Mouse (Mus musculus) limb, embryonic 13.5 days (tissue): ENCODE data around the gene St7l. TPM values are rescaled to one million over a fixed set of nuclear protein-coding genes. Genes with fewer than 3 reads are reported as not detected.

Experiments
- ATAC-seq: fragments of 200-750 bp; cut with Nextera tagmentation; 2 replicates; pipeline ENCODE4 v1.8.0; 2017; ENCODE audit warnings: low read depth, moderate number of reproducible peaks, moderate TSS enrichment; ENCODE audit not compliant: low FRiP score
- H3K27ac ChIP-seq: fragments of 300-500 bp; sonication (generic); 2 replicates; pipeline ENCODE4 v1.5.1; 2015; ENCODE audit warnings: inconsistent platforms, mild to moderate bottlenecking, moderate library complexity
- H3K27me3 ChIP-seq: fragments of 300-500 bp; sonication (generic); 2 replicates; pipeline ENCODE4 v1.6.1; 2015; ENCODE audit warnings: mild to moderate bottlenecking, inconsistent platforms
- H3K36me3 ChIP-seq: fragments of 300-500 bp; sonication (generic); 2 replicates; pipeline ENCODE4 v1.6.1; 2015; ENCODE audit warnings: inconsistent platforms, mild to moderate bottlenecking, moderate library complexity
- H3K4me1 ChIP-seq: fragments of 300-500 bp; sonication (generic); 2 replicates; pipeline ENCODE4 v1.6.1; 2015; ENCODE audit warnings: inconsistent platforms
- H3K4me2 ChIP-seq: fragments of 300-500 bp; sonication (generic); replicated peaks from 2 replicates; pipeline ENCODE4 v1.6.1; 2015; ENCODE audit warnings: inconsistent platforms, mild to moderate bottlenecking, moderate library complexity
- H3K4me3 ChIP-seq: fragments of 300-500 bp; sonication (generic); 2 replicates; pipeline ENCODE4 v1.5.1; 2015; ENCODE audit warnings: moderate library complexity, mild to moderate bottlenecking, inconsistent platforms
- H3K9ac ChIP-seq: fragments of 300-500 bp; sonication (generic); 2 replicates; pipeline ENCODE4 v1.6.1; 2015; ENCODE audit warnings: mild to moderate bottlenecking, inconsistent platforms
- H3K9me3 ChIP-seq: fragments of 300-500 bp; sonication (generic); 2 replicates; pipeline ENCODE4 v1.6.1; 2016; ENCODE audit warnings: inconsistent platforms
- WGBS: fragments of 180-500 bp; shearing (Covaris S2); methylation state at CpG from one replicate; pipeline ENCODE4 v1.1.7; 2015; 5-methylcytosine and 5-hydroxymethylcytosine counted together
- polyA plus RNA-seq: library from polyadenylated mRNA; unstranded; fragments of >200 nt; fragmentation: Nextera tagmentation; extraction: Ambion mirVana; gene quantifications from 2 replicates; pipeline ENCODE4 v1.2.1, GENCODE M21; 2015

Gene St7l
- polyA plus RNA-seq = 40.1 and 41.0 TPM in 2 replicates

- H3K36me3 ChIP-seq = peaks cover 5% of the 10 kb centered on the region
- ATAC-seq = peak; percentile 94
- under 1% methylated on average over 43 of the region's 43 CpGs for WGBS
- peak within 1 kb of the TSS; percentile 95 for H3K4me3 ChIP-seq
- H3K9ac ChIP-seq = peak within 1 kb of the TSS; percentile 92
- peak within 1 kb of the TSS; percentile 82 for H3K4me2 ChIP-seq
- H3K4me1 ChIP-seq = peaks cover 34% of the 10 kb centered on the region
- no peaks in the 10 kb centered on the region for H3K9me3 ChIP-seq
- H3K27me3 ChIP-seq = no peaks in the 10 kb centered on the region
- peak within 1 kb of the TSS; percentile 98 for H3K27ac ChIP-seq
Measured at GRCm38 (mm10) chr3:104863786-104864650, at the start of gene St7l, which contains the start of gene Capza1. Gene St7l, plus strand, starts transcription at chr3:104864005. Gene Capza1, minus strand, starts transcription at chr3:104864505.

- no peaks in the 10 kb centered on the region for H3K9me3 ChIP-seq
- no peak overlapping the region for H3K27ac ChIP-seq
- no peaks in the 10 kb centered on the region for H3K27me3 ChIP-seq
- WGBS = 100% methylated on average over 1 of the region's 1 CpGs
- H3K36me3 ChIP-seq = peaks cover 10% of the 10 kb centered on the region; the same call in 1 of the 2 replicates
- H3K4me3 ChIP-seq = no peak overlapping the region
- ATAC-seq = no peak
- no peak overlapping the region for H3K4me2 ChIP-seq
- H3K9ac ChIP-seq = no peak overlapping the region
- peaks cover 28% of the 10 kb centered on the region for H3K4me1 ChIP-seq
Measured at GRCm38 (mm10) chr3:104814746-104815145, 49.1 kb upstream of the St7l start.

GRCm38 (mm10) chr3:104815346-104815745 is 48.5 kb upstream of the St7l start:
- Histone ChIP-seq H3K9me3 (no peaks in the 10 kb centered on the region), H3K27ac (no peak overlapping the region), H3K4me2 (no peak overlapping the region; the same call in 1 of the 2 replicates), H3K9ac (no peak overlapping the region), H3K4me3 (no peak overlapping the region), H3K27me3 (no peaks in the 10 kb centered on the region), H3K36me3 (peaks cover 10% of the 10 kb centered on the region; the same call in 1 of the 2 replicates), H3K4me1 (peaks cover 28% of the 10 kb centered on the region)
- 80% methylated on average over 2 of the region's 2 CpGs for WGBS
- no peak for ATAC-seq

- no peak overlapping the region for H3K4me3 ChIP-seq
- peaks cover 28% of the 10 kb centered on the region for H3K4me1 ChIP-seq
- no peaks in the 10 kb centered on the region for H3K9me3 ChIP-seq
- H3K9ac ChIP-seq = no peak overlapping the region
- no peak overlapping the region for H3K27ac ChIP-seq
- 92% methylated on average over 7 of the region's 7 CpGs for WGBS
- H3K4me2 ChIP-seq = peak overlapping the region; percentile 79
- ATAC-seq = no peak
- peaks cover 18% of the 10 kb centered on the region; the same call in 1 of the 2 replicates for H3K36me3 ChIP-seq
- H3K27me3 ChIP-seq = no peaks in the 10 kb centered on the region
Measured at GRCm38 (mm10) chr3:104816130-104816529, 47.7 kb upstream of the St7l start.

- H3K4me3 ChIP-seq = peak overlapping the region; percentile 91
- H3K36me3 ChIP-seq = peaks cover 26% of the 10 kb centered on the region
- H3K27ac ChIP-seq = peak overlapping the region; percentile 97
- peak overlapping the region; percentile 79 for H3K4me2 ChIP-seq
- peak; percentile 70 for ATAC-seq
- H3K4me1 ChIP-seq = peaks cover 28% of the 10 kb centered on the region
- H3K9ac ChIP-seq = peak overlapping the region; percentile 97
- H3K27me3 ChIP-seq = no peaks in the 10 kb centered on the region
- WGBS = under 1% methylated on average over 46 of the region's 46 CpGs
- no peaks in the 10 kb centered on the region for H3K9me3 ChIP-seq
Measured at GRCm38 (mm10) chr3:104817481-104817990, 46.3 kb upstream of the St7l start.

GRCm38 (mm10) chr3:104817991-104818748 is 45.6 kb upstream of the St7l start, which contains the start of gene Mov10:
Gene Mov10, minus strand, starts transcription at chr3:104818563.
- H3K9ac ChIP-seq = peak within 1 kb of the TSS; percentile 97
- peak within 1 kb of the TSS; percentile 91 for H3K4me3 ChIP-seq
- peaks cover 27% of the 10 kb centered on the region for H3K36me3 ChIP-seq
- H3K4me2 ChIP-seq = peak within 1 kb of the TSS; percentile 79
- ATAC-seq = peak; percentile 78
- under 1% methylated on average over 39 of the region's 40 CpGs for WGBS
- no peaks in the 10 kb centered on the region for H3K9me3 ChIP-seq
- H3K27me3 ChIP-seq = no peaks in the 10 kb centered on the region
- H3K27ac ChIP-seq = peak within 1 kb of the TSS; percentile 97
- H3K4me1 ChIP-seq = peaks cover 28% of the 10 kb centered on the region

GRCm38 (mm10) chr3:104818749-104819134 is 45.1 kb upstream of the St7l start:
- peaks cover 22% of the 10 kb centered on the region for H3K36me3 ChIP-seq
- no peaks in the 10 kb centered on the region for H3K9me3 ChIP-seq
- H3K4me3 ChIP-seq = peak overlapping the region; percentile 91
- peaks cover 28% of the 10 kb centered on the region for H3K4me1 ChIP-seq
- no peaks in the 10 kb centered on the region for H3K27me3 ChIP-seq
- H3K4me2 ChIP-seq = peak overlapping the region; percentile 79
- H3K27ac ChIP-seq = peak overlapping the region; percentile 97
- peak overlapping the region; percentile 97 for H3K9ac ChIP-seq
- no peak for ATAC-seq
- WGBS = under 1% methylated on average over 3 of the region's 3 CpGs

GRCm38 (mm10) chr3:104820426-104820825 is 43.4 kb upstream of the St7l start:
- no peaks in the 10 kb centered on the region for H3K27me3 ChIP-seq
- no peak for ATAC-seq
- H3K4me2 ChIP-seq = no peak overlapping the region
- H3K4me3 ChIP-seq = no peak overlapping the region
- H3K27ac ChIP-seq = no peak overlapping the region
- H3K9ac ChIP-seq = no peak overlapping the region
- peaks cover 23% of the 10 kb centered on the region for H3K36me3 ChIP-seq
- WGBS = 52% methylated on average over 1 of the region's 1 CpGs
- no peaks in the 10 kb centered on the region for H3K9me3 ChIP-seq
- H3K4me1 ChIP-seq = peaks cover 26% of the 10 kb centered on the region

GRCm38 (mm10) chr3:104822413-104822812 is 41.4 kb upstream of the St7l start:
- no peaks in the 10 kb centered on the region for H3K9me3 ChIP-seq
- peaks cover 11% of the 10 kb centered on the region for H3K4me1 ChIP-seq
- ATAC-seq = no peak
- no peak overlapping the region for H3K27ac ChIP-seq
- H3K27me3 ChIP-seq = no peaks in the 10 kb centered on the region
- peaks cover 36% of the 10 kb centered on the region for H3K36me3 ChIP-seq
- H3K9ac ChIP-seq = no peak overlapping the region
- 88% methylated on average over 3 of the region's 3 CpGs for WGBS
- H3K4me2 ChIP-seq = no peak overlapping the region
- no peak overlapping the region for H3K4me3 ChIP-seq

GRCm38 (mm10) chr3:104835797-104836196 is 28.0 kb upstream of the St7l start:
- ATAC-seq = no peak
- H3K27ac ChIP-seq = no peak overlapping the region
- no peaks in the 10 kb centered on the region for H3K4me1 ChIP-seq
- H3K27me3 ChIP-seq = no peaks in the 10 kb centered on the region
- H3K4me3 ChIP-seq = no peak overlapping the region
- no peaks in the 10 kb centered on the region for H3K9me3 ChIP-seq
- H3K4me2 ChIP-seq = no peak overlapping the region
- 96% methylated on average over 3 of the region's 3 CpGs for WGBS
- H3K36me3 ChIP-seq = peaks cover 63% of the 10 kb centered on the region
- no peak overlapping the region for H3K9ac ChIP-seq

- Histone ChIP-seq H3K9ac (no peak overlapping the region), H3K27ac (no peak overlapping the region), H3K9me3 (no peaks in the 10 kb centered on the region), H3K36me3 (peaks cover 76% of the 10 kb centered on the region), H3K4me1 (no peaks in the 10 kb centered on the region), H3K4me2 (no peak overlapping the region), H3K4me3 (no peak overlapping the region), H3K27me3 (no peaks in the 10 kb centered on the region)
- no peak for ATAC-seq
- WGBS = 95% methylated on average over 5 of the region's 5 CpGs
Measured at GRCm38 (mm10) chr3:104841049-104841448, 22.8 kb upstream of the St7l start.

GRCm38 (mm10) chr3:104846601-104847000 is 17.2 kb upstream of the St7l start:
- no peaks in the 10 kb centered on the region for H3K4me1 ChIP-seq
- H3K27me3 ChIP-seq = no peaks in the 10 kb centered on the region
- no peak overlapping the region for H3K4me2 ChIP-seq
- peaks cover 52% of the 10 kb centered on the region for H3K36me3 ChIP-seq
- no peak overlapping the region for H3K9ac ChIP-seq
- no peak overlapping the region for H3K27ac ChIP-seq
- no peaks in the 10 kb centered on the region for H3K9me3 ChIP-seq
- H3K4me3 ChIP-seq = no peak overlapping the region
- ATAC-seq = no peak
- 70% methylated on average over 4 of the region's 4 CpGs for WGBS
